Mouse (Mus musculus) kidney, embryonic 14.5 days (tissue): ENCODE measurements around the gene Ankrd6. TPM values are rescaled to one million over a fixed set of nuclear protein-coding genes. Genes with fewer than 3 reads are reported as not detected.

Source experiments
- ATAC-seq: fragments of 200-750 bp; cut with Nextera tagmentation; 2 replicates; pipeline ENCODE4 v1.8.0; 2017; ENCODE audit warnings: moderate number of reproducible peaks, mild to moderate bottlenecking, moderate TSS enrichment, moderate library complexity; ENCODE audit not compliant: low FRiP score, low TSS enrichment
- H3K27ac ChIP-seq: fragments of 300-500 bp; sonication (generic); 2 replicates; pipeline ENCODE4 v1.5.1; 2014; ENCODE audit warnings: low read depth, mild to moderate bottlenecking, low read length, moderate library complexity, mixed read lengths
- H3K27me3 ChIP-seq: fragments of 300-500 bp; sonication (generic); 2 replicates; pipeline ENCODE4 v1.6.1; 2014; ENCODE audit warnings: mild to moderate bottlenecking, low read length; ENCODE audit not compliant: control insufficient read depth, insufficient read depth
- H3K36me3 ChIP-seq: fragments of 300-500 bp; sonication (generic); 2 replicates; pipeline ENCODE4 v1.6.1; 2014; ENCODE audit warnings: low read length, mixed read lengths; ENCODE audit not compliant: control insufficient read depth, insufficient read depth
- H3K4me1 ChIP-seq: fragments of 300-500 bp; sonication (generic); 2 replicates; pipeline ENCODE4 v1.6.1; 2014; ENCODE audit warnings: low read length, mixed read lengths; ENCODE audit not compliant: control insufficient read depth, insufficient read depth
- H3K4me2 ChIP-seq: fragments of 300-500 bp; sonication (generic); replicated peaks from 2 replicates; pipeline ENCODE4 v1.6.1; 2014; ENCODE audit warnings: low read depth, mild to moderate bottlenecking, low read length
- H3K4me3 ChIP-seq: fragments of 300-500 bp; sonication (generic); 2 replicates; pipeline ENCODE4 v1.5.1; 2014; ENCODE audit warnings: mild to moderate bottlenecking, low read length
- H3K9ac ChIP-seq: fragments of 300-500 bp; sonication (generic); 2 replicates; pipeline ENCODE4 v1.6.1; 2014; ENCODE audit warnings: low read depth, mild to moderate bottlenecking, low read length, moderate library complexity
- H3K9me3 ChIP-seq: fragments of 300-500 bp; sonication (generic); 2 replicates; pipeline ENCODE4 v1.6.1; 2016; ENCODE audit warnings: low read length; ENCODE audit not compliant: control insufficient read depth
- whole genome bisulfite sequencing: fragments of 180-500 bp; shearing (Covaris S2); extraction: QIAGEN DNeasy Blood & Tissue Kit; methylation state at CpG from one replicate; pipeline ENCODE4 v1.1.7; 2014; 5-methylcytosine and 5-hydroxymethylcytosine counted together
- polyA plus RNA-seq: library from polyadenylated mRNA; unstranded; fragments of >200 nt; fragmentation: Nextera tagmentation; extraction: Ambion mirVana; gene quantifications from 2 replicates; pipeline ENCODE4 v1.2.1, GENCODE M21; 2014

Gene Ankrd6
- polyA plus RNA-seq, 1 experiment from 2014 or later = 14.3 TPM

DNA sequence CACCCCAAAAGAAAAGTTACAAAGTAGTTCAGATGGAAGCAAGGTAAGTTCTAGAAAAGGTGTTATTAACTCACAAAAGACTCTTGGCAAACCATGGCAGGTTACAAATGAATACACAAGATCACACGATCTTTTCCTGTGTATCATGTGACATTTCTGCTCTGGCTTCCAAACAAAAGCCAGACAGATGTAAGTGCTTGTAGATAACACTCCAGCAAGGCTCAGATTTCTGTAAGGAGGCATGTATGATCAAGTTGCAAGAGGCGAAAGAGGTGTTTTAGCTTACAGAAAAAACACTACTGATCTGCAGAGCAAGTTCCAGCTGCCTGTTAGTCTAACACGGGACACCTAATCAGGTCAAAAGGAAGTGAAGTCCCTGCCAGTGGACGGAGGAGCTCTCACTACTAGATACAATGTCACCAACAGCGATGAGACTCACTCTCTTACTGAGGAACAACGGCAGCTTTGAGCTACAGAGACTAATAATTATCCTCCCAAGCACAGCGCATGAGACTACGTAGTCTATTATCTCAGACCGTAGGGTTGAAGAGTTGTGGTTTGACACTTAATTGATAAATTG lies 13.8 kb downstream of the Ankrd6 start:
- Histone ChIP-seq H3K4me2 (no peak overlapping the region), H3K4me1 (peaks cover 7% of the 10 kb centered on the region; the same call in 1 of the 2 replicates), H3K4me3 (no peak overlapping the region), H3K27me3 (no peaks in the 10 kb centered on the region), H3K27ac (peak overlapping the region; percentile 52; the same call in 1 of the 2 replicates), H3K9me3 (no peaks in the 10 kb centered on the region), H3K9ac (no peak overlapping the region; the same call in 1 of the 2 replicates), H3K36me3 (no peaks in the 10 kb centered on the region)
- ATAC-seq = peak; percentile 78
- WGBS = 25% methylated on average over 9 of the region's 9 CpGs

DNA sequence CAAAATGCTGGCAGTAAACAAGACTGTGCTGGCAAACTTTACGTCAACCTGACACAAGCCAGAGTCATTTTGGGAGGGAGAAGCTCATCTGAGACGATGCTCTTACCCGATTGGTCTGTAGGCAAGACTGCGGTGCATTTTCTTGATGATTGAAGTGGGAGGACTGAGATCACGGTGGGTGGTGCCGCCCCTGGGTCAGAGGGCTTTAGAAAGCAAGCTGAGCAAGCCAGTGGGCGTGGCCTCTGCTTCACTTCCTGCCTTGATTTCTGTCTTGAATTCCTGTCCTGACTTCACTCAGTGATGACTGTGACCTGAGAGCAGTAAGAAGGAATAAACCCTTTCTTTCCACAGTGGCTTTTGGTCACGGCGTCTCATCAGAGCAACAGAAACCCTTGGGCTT lies 18.6 kb downstream of the Ankrd6 start:
- Histone ChIP-seq H3K27me3 (no peaks in the 10 kb centered on the region), H3K9me3 (no peaks in the 10 kb centered on the region), H3K4me3 (no peak overlapping the region), H3K9ac (no peak overlapping the region), H3K4me1 (peaks cover 4% of the 10 kb centered on the region; the same call in 1 of the 2 replicates), H3K27ac (no peak overlapping the region), H3K36me3 (no peaks in the 10 kb centered on the region), H3K4me2 (no peak overlapping the region)
- 0 out of 2 replicates have a peak, but pooled peaks have one; percentile 22 for ATAC-seq
- WGBS = 54% methylated on average over 9 of the region's 9 CpGs

DNA sequence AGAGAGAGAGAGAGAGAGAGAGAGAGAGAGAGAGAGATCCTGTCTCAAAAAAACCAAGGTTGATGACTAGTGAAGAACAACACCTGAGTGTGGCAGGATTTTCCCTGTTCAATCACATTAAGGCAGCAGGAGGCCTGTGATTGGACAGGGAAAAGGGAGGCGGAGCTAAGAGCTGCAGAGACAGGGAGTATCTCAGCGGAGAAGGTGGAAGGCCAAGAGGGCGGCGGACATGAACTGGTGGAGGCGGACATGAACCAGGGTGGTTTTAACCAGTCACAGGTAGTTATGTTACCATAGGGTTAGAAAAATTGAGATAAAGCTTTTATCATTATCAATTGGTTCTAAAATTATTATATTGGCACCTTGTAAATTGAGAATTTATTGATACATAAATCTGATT lies 20.9 kb downstream of the Ankrd6 start:
- 95% methylated on average over 5 of the region's 5 CpGs for WGBS

DNA sequence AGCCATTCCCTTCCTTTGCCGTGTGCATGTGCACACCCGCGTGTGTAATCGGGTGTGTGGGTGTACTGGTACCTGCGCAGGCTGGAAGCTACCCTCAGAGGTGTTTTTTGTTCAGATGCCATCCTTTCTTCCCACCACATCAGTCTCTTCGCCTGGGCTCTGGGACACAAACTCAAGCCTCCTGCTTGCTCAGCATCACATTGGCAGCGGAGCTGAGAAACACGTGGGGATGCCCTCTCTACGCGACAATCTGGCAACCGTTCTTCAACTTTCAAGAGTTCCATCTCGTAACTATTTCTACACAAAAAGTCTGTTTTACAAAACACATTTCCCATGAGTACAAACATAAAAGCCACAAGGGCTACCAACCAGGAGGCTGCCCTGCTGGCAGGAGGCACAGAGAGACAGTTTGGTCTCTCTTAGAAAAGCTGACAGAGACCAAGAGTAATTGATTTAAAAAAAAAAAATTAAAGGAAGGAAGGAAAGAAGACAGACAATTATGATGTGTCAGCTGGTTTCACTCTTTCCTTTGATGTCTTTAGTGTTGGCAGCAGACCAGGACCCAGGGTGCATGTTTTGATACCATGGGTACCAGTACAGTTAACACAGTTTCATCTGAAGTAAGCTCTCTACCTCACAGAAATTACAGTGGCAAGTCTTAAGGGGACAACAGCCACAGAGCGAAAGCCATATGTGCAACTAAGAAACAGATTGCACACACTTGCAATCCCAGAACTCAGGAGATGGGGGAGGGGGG lies 21.8 kb downstream of the Ankrd6 start:
- Histone ChIP-seq H3K9me3 (no peaks in the 10 kb centered on the region), H3K27me3 (no peaks in the 10 kb centered on the region), H3K9ac (no peak overlapping the region), H3K4me3 (no peak overlapping the region), H3K4me1 (no peaks in the 10 kb centered on the region; the same call in 1 of the 2 replicates), H3K36me3 (no peaks in the 10 kb centered on the region), H3K4me2 (no peak overlapping the region), H3K27ac (no peak overlapping the region)
- no peak for ATAC-seq
- 95% methylated on average over 13 of the region's 13 CpGs for WGBS

More for the DNA sequence above, 20.9 kb downstream of the Ankrd6 start:
- Histone ChIP-seq H3K4me1 (no peaks in the 10 kb centered on the region; the same call in 1 of the 2 replicates), H3K9ac (no peak overlapping the region), H3K9me3 (no peaks in the 10 kb centered on the region), H3K4me3 (no peak overlapping the region), H3K27ac (no peak overlapping the region), H3K36me3 (no peaks in the 10 kb centered on the region), H3K4me2 (no peak overlapping the region), H3K27me3 (no peaks in the 10 kb centered on the region)
- no peak for ATAC-seq

DNA sequence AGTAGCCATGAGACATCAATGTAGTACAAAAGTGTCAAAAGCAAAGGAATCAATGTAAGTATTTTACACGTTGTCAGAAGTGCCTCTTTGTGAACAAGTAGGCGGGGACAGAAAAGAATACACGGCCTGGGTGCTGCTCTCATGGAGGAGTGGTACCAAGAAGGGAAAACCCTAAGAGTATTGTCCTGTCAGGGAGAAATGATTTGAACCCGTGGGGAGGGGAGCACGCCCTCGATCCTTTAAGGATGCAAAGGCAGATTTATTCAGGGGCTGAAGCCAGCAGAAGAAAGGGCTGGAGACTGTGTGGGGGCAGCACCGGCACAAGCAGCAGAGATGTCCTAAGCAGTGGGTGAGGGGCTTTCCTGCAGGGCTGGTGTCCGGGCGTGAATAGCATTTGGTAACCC lies 26.7 kb downstream of the Ankrd6 start:
- Histone ChIP-seq H3K9me3 (no peaks in the 10 kb centered on the region), H3K9ac (no peak overlapping the region), H3K4me1 (0 out of 2 replicates have a peak, but pooled peaks cover 3% of the 10 kb centered on the region), H3K36me3 (no peaks in the 10 kb centered on the region), H3K4me3 (no peak overlapping the region), H3K27me3 (no peaks in the 10 kb centered on the region), H3K27ac (no peak overlapping the region), H3K4me2 (no peak overlapping the region; the same call in 1 of the 2 replicates)
- no peak for ATAC-seq
- WGBS = 23% methylated on average over 9 of the region's 9 CpGs

DNA sequence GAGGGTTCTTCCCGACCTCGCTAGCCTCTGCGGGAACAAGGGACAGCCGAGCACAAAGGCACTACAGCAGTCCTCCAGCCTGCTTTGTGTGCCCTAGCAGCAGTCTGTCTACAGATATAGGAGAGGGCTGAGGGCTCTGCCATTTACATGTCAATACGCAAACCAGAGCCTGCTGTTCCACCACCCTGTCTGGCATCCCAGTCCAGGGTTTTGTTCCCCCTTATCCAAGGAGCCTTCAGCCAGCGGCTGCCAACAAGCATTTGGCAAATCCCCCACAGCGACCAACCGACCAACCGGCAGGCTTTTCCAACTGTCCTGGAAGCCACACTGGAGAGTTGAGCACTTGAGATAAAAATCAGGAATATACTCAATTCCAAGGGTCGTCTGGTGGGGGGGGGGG lies 27.2 kb downstream of the Ankrd6 start:
- ATAC-seq = peak; percentile 30; the same call in 1 of the 2 replicates
- no peak overlapping the region for H3K27ac ChIP-seq

DNA sequence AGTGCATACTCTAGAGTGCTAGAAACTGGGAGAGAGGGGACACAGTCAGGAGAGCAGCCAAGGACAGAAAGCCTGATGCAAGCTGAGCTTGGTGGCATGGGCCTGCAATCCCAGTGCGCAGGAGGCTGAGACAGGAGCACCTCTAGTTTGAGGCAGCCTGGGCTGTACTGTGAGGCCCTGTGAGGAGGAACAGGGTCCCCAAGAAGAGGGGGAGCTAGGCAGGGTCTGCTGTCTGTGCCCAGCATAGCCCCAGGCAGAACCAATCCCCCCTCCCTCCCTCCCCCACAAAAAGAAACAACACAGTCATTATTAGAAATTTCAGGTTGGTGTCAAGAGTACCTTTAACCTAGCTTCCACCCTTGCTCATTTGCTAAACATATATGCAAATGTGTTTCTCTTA lies 27.8 kb downstream of the Ankrd6 start:
- 93% methylated on average over 1 of the region's 1 CpGs for WGBS
- Histone ChIP-seq H3K9ac (no peak overlapping the region), H3K36me3 (no peaks in the 10 kb centered on the region), H3K4me2 (no peak overlapping the region), H3K4me3 (no peak overlapping the region), H3K27ac (no peak overlapping the region), H3K27me3 (no peaks in the 10 kb centered on the region), H3K9me3 (no peaks in the 10 kb centered on the region), H3K4me1 (peaks cover 4% of the 10 kb centered on the region; the same call in 1 of the 2 replicates)
- ATAC-seq = no peak

More for the DNA sequence above, 27.2 kb downstream of the Ankrd6 start:
- Histone ChIP-seq H3K4me1 (0 out of 2 replicates have a peak, but pooled peaks cover 3% of the 10 kb centered on the region), H3K4me3 (no peak overlapping the region), H3K9me3 (no peaks in the 10 kb centered on the region), H3K27me3 (no peaks in the 10 kb centered on the region), H3K36me3 (no peaks in the 10 kb centered on the region), H3K9ac (no peak overlapping the region), H3K4me2 (no peak overlapping the region; the same call in 1 of the 2 replicates)
- 17% methylated on average over 10 of the region's 10 CpGs for WGBS

DNA sequence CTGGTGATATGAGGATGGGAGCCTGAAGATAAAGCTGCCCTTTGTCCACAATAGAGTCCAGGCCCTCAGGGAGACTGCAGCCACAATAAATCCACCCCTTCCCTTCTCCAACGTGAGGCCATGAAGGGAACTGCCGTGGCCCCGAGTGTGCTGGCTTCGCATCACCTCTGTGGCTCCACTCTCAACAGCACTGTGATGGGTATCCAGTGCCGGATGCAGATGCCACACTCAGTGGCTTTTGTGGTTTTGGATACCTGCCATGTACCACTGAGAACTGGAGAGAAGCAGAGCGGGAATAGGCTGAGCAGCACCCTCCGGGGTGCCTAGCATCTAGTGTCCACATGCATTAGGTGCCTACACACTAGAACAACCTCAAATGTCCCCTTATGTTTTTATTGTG lies 29.8 kb downstream of the Ankrd6 start:
- Histone ChIP-seq H3K27me3 (no peaks in the 10 kb centered on the region), H3K4me3 (no peak overlapping the region), H3K4me1 (peaks cover 16% of the 10 kb centered on the region; the same call in 1 of the 2 replicates), H3K4me2 (no peak overlapping the region), H3K9ac (no peak overlapping the region), H3K9me3 (no peaks in the 10 kb centered on the region), H3K36me3 (no peaks in the 10 kb centered on the region), H3K27ac (no peak overlapping the region)
- WGBS = 73% methylated on average over 7 of the region's 7 CpGs
- no peak for ATAC-seq

DNA sequence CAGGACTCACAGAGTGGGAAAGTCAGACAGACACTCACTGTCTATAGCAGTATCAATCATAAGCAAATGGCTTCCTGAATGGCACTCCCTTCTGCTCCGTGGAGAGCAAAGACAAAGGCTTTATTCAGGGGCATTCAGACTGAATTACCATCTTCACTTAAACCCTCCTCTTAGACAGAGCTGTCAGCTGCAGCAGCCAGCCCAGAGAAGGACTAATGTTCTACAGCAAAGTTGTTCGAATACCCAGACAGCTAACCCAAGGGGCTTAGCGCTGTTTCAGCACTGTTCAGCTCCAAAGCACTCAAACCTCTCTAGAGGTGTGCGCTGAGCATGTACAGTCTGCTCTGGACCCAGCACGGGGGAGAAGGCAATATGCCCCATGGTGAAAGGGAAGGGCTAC lies 32.1 kb downstream of the Ankrd6 start:
- no peak overlapping the region for H3K4me2 ChIP-seq
- WGBS = 71% methylated on average over 5 of the region's 5 CpGs
- H3K9ac ChIP-seq = no peak overlapping the region
- no peaks in the 10 kb centered on the region for H3K9me3 ChIP-seq
- no peaks in the 10 kb centered on the region for H3K27me3 ChIP-seq
- H3K27ac ChIP-seq = no peak overlapping the region
- H3K4me3 ChIP-seq = no peak overlapping the region
- peaks cover 23% of the 10 kb centered on the region; the same call in 1 of the 2 replicates for H3K4me1 ChIP-seq
- no peaks in the 10 kb centered on the region for H3K36me3 ChIP-seq
- ATAC-seq = no peak
